Mouse (Mus musculus): Measurements from ENCODE around the gene Rprd2. TPM values are rescaled to one million over a fixed set of nuclear protein-coding genes. Genes with fewer than 3 reads are reported as not detected.
A peak's percentile ranks its signal among the peaks of the same experiment; 100 is the strongest.
"Not testable (repeated sequence)": the region's sequence is repeated elsewhere in the genome, so short reads cannot be mapped to it uniquely, and the experiment has no call there.

Gene Rprd2
- polyA plus RNA-seq, 1 experiment from 2014 or later = 20.3 TPM

GRCm38 (mm10) chr3:95858278-95858677 is 39.6 kb upstream of the Rprd2 start:
- not testable (repeated sequence) for H3K4me1 ChIP-seq (ENCODE audit: control insufficient read depth, insufficient read depth, low read length); H3K27ac ChIP-seq (ENCODE audit: low read length); H3K36me3 ChIP-seq (ENCODE audit: control insufficient read depth, insufficient read depth, low read length); H3K4me3 ChIP-seq (replicated peaks; ENCODE audit: low read length); ATAC-seq (ENCODE audit: insufficient read depth, low FRiP score); H3K4me2 ChIP-seq (ENCODE audit: low read depth, low read length); H3K27me3 ChIP-seq (ENCODE audit: control insufficient read depth, insufficient read depth, low read length); H3K9ac ChIP-seq (ENCODE audit: low read length); H3K9me3 ChIP-seq (replicated peaks; ENCODE audit: control insufficient read depth, low read length)
- WGBS = 72% methylated on average over 3 of the region's 3 CpGs

- H3K4me2 ChIP-seq (ENCODE audit: low read depth, low read length); ATAC-seq (ENCODE audit: insufficient read depth, low FRiP score); H3K9ac ChIP-seq (ENCODE audit: low read length); H3K36me3 ChIP-seq (ENCODE audit: control insufficient read depth, insufficient read depth, low read length); H3K9me3 ChIP-seq (replicated peaks; ENCODE audit: control insufficient read depth, low read length); H3K4me3 ChIP-seq (replicated peaks; ENCODE audit: low read length); H3K27me3 ChIP-seq (ENCODE audit: control insufficient read depth, insufficient read depth, low read length); H3K4me1 ChIP-seq (ENCODE audit: control insufficient read depth, insufficient read depth, low read length); H3K27ac ChIP-seq (ENCODE audit: low read length): not testable (repeated sequence)
- 83% methylated on average over 1 of the region's 1 CpGs for WGBS
These were observed 38.4 kb upstream of the Rprd2 start for GRCm38 (mm10) chr3:95857050-95857449.

GRCm38 (mm10) chr3:95856115-95856514 is 37.5 kb upstream of the Rprd2 start:
- no peaks in the 10 kb centered on the region for H3K27me3 ChIP-seq (ENCODE audit: control insufficient read depth, insufficient read depth, low read length)
- WGBS = 22% methylated on average over 7 of the region's 7 CpGs
- H3K27ac ChIP-seq (ENCODE audit: low read length) = peak overlapping the region; percentile 66
- no peaks in the 10 kb centered on the region for H3K9me3 ChIP-seq (replicated peaks; ENCODE audit: control insufficient read depth, low read length)
- peaks cover 3% of the 10 kb centered on the region; the same call in 1 of the 2 replicates for H3K4me1 ChIP-seq (ENCODE audit: control insufficient read depth, insufficient read depth, low read length)
- no peak for ATAC-seq (ENCODE audit: insufficient read depth, low FRiP score)
- H3K36me3 ChIP-seq (ENCODE audit: control insufficient read depth, insufficient read depth, low read length) = peaks cover 8% of the 10 kb centered on the region
- peak overlapping the region; percentile 91 for H3K4me3 ChIP-seq (replicated peaks; ENCODE audit: low read length)
- H3K9ac ChIP-seq (ENCODE audit: low read length) = peak overlapping the region; percentile 92
- H3K4me2 ChIP-seq (ENCODE audit: low read depth, low read length) = peak overlapping the region; percentile 72

- Histone ChIP-seq H3K4me3 (replicated peaks; ENCODE audit: low read length) (peak within 1 kb of the TSS; percentile 91), H3K27ac (ENCODE audit: low read length) (peak within 1 kb of the TSS; percentile 66), H3K9me3 (replicated peaks; ENCODE audit: control insufficient read depth, low read length) (no peaks in the 10 kb centered on the region), H3K4me2 (ENCODE audit: low read depth, low read length) (peak within 1 kb of the TSS; percentile 72), H3K4me1 (ENCODE audit: control insufficient read depth, insufficient read depth, low read length) (peaks cover 3% of the 10 kb centered on the region; the same call in 1 of the 2 replicates), H3K36me3 (ENCODE audit: control insufficient read depth, insufficient read depth, low read length) (peaks cover 8% of the 10 kb centered on the region), H3K9ac (ENCODE audit: low read length) (peak within 1 kb of the TSS; percentile 92), H3K27me3 (ENCODE audit: control insufficient read depth, insufficient read depth, low read length) (no peaks in the 10 kb centered on the region)
- ATAC-seq (ENCODE audit: insufficient read depth, low FRiP score) = peak; percentile 99
- WGBS = under 1% methylated on average over 56 of the region's 56 CpGs
These were observed 36.9 kb upstream of the Rprd2 start, which contains the start of gene Prpf3 for GRCm38 (mm10) chr3:95855502-95856089. Gene Prpf3, minus strand, starts transcription at chr3:95855885.

GRCm38 (mm10) chr3:95851317-95851716 is 32.7 kb upstream of the Rprd2 start:
- no peak for ATAC-seq (ENCODE audit: insufficient read depth, low FRiP score)
- H3K27me3 ChIP-seq (ENCODE audit: control insufficient read depth, insufficient read depth, low read length) = no peaks in the 10 kb centered on the region
- peaks cover 3% of the 10 kb centered on the region; the same call in 1 of the 2 replicates for H3K4me1 ChIP-seq (ENCODE audit: control insufficient read depth, insufficient read depth, low read length)
- H3K4me2 ChIP-seq (ENCODE audit: low read depth, low read length) = no peak overlapping the region
- no peak overlapping the region for H3K9ac ChIP-seq (ENCODE audit: low read length)
- peaks cover 30% of the 10 kb centered on the region for H3K36me3 ChIP-seq (ENCODE audit: control insufficient read depth, insufficient read depth, low read length)
- no peaks in the 10 kb centered on the region for H3K9me3 ChIP-seq (replicated peaks; ENCODE audit: control insufficient read depth, low read length)
- 93% methylated on average over 8 of the region's 8 CpGs for WGBS
- no peak overlapping the region for H3K4me3 ChIP-seq (replicated peaks; ENCODE audit: low read length)
- H3K27ac ChIP-seq (ENCODE audit: low read length) = no peak overlapping the region

GRCm38 (mm10) chr3:95850611-95851010 is 31.9 kb upstream of the Rprd2 start:
- 81% methylated on average over 4 of the region's 4 CpGs for WGBS

GRCm38 (mm10) chr3:95842503-95843214 is 24.0 kb upstream of the Rprd2 start:
- Histone ChIP-seq H3K27ac (ENCODE audit: low read length) (no peak overlapping the region), H3K4me3 (replicated peaks; ENCODE audit: low read length) (no peak overlapping the region), H3K9ac (ENCODE audit: low read length) (no peak overlapping the region), H3K4me1 (ENCODE audit: control insufficient read depth, insufficient read depth, low read length) (no peaks in the 10 kb centered on the region), H3K36me3 (ENCODE audit: control insufficient read depth, insufficient read depth, low read length) (peaks cover 40% of the 10 kb centered on the region), H3K27me3 (ENCODE audit: control insufficient read depth, insufficient read depth, low read length) (no peaks in the 10 kb centered on the region), H3K9me3 (replicated peaks; ENCODE audit: control insufficient read depth, low read length) (no peaks in the 10 kb centered on the region), H3K4me2 (ENCODE audit: low read depth, low read length) (no peak overlapping the region)
- ATAC-seq (ENCODE audit: insufficient read depth, low FRiP score) = no peak
- WGBS = 88% methylated on average over 3 of the region's 3 CpGs

More at GRCm38 (mm10) chr3:95850611-95851010, 31.9 kb upstream of the Rprd2 start:
- H3K4me2 ChIP-seq (ENCODE audit: low read depth, low read length) = no peak overlapping the region
- no peaks in the 10 kb centered on the region for H3K9me3 ChIP-seq (replicated peaks; ENCODE audit: control insufficient read depth, low read length)
- peaks cover 3% of the 10 kb centered on the region; the same call in 1 of the 2 replicates for H3K4me1 ChIP-seq (ENCODE audit: control insufficient read depth, insufficient read depth, low read length)
- H3K36me3 ChIP-seq (ENCODE audit: control insufficient read depth, insufficient read depth, low read length) = peaks cover 35% of the 10 kb centered on the region
- no peaks in the 10 kb centered on the region for H3K27me3 ChIP-seq (ENCODE audit: control insufficient read depth, insufficient read depth, low read length)
- ATAC-seq (ENCODE audit: insufficient read depth, low FRiP score) = no peak
- H3K27ac ChIP-seq (ENCODE audit: low read length) = no peak overlapping the region
- H3K4me3 ChIP-seq (replicated peaks; ENCODE audit: low read length) = no peak overlapping the region
- no peak overlapping the region for H3K9ac ChIP-seq (ENCODE audit: low read length)

GRCm38 (mm10) chr3:95839250-95839649 is 20.6 kb upstream of the Rprd2 start:
- 80% methylated on average over 2 of the region's 2 CpGs for WGBS
- Histone ChIP-seq H3K9me3 (replicated peaks; ENCODE audit: control insufficient read depth, low read length) (no peaks in the 10 kb centered on the region), H3K4me1 (ENCODE audit: control insufficient read depth, insufficient read depth, low read length) (no peaks in the 10 kb centered on the region), H3K27me3 (ENCODE audit: control insufficient read depth, insufficient read depth, low read length) (no peaks in the 10 kb centered on the region), H3K4me3 (replicated peaks; ENCODE audit: low read length) (no peak overlapping the region), H3K36me3 (ENCODE audit: control insufficient read depth, insufficient read depth, low read length) (peaks cover 35% of the 10 kb centered on the region), H3K9ac (ENCODE audit: low read length) (no peak overlapping the region), H3K27ac (ENCODE audit: low read length) (no peak overlapping the region), H3K4me2 (ENCODE audit: low read depth, low read length) (no peak overlapping the region)
- no peak for ATAC-seq (ENCODE audit: insufficient read depth, low FRiP score)

- Histone ChIP-seq H3K36me3 (ENCODE audit: control insufficient read depth, insufficient read depth, low read length) (peaks cover 32% of the 10 kb centered on the region), H3K4me1 (ENCODE audit: control insufficient read depth, insufficient read depth, low read length) (no peaks in the 10 kb centered on the region), H3K4me2 (ENCODE audit: low read depth, low read length) (no peak overlapping the region), H3K9me3 (replicated peaks; ENCODE audit: control insufficient read depth, low read length) (no peaks in the 10 kb centered on the region), H3K27ac (ENCODE audit: low read length) (no peak overlapping the region), H3K9ac (ENCODE audit: low read length) (no peak overlapping the region), H3K4me3 (replicated peaks; ENCODE audit: low read length) (no peak overlapping the region), H3K27me3 (ENCODE audit: control insufficient read depth, insufficient read depth, low read length) (no peaks in the 10 kb centered on the region)
- over 99% methylated on average over 4 of the region's 4 CpGs for WGBS
- ATAC-seq (ENCODE audit: insufficient read depth, low FRiP score) = no peak
These were observed 10.4 kb upstream of the Rprd2 start for GRCm38 (mm10) chr3:95829053-95829452.
